Mouse (Mus musculus) cerebellum, adult 11 months (tissue): ENCODE data around the gene Brk1.

Experiments used
- DNase-seq: peaks from one replicate; pipeline ENCODE4 v3.0.0; 2022

Brk1 gene

GRCm38 (mm10) chr6:113604432-113605223, at the start of gene Brk1:
Gene Brk1 (plus strand): TSS chr6:113604772.
- DNase-seq, result peak; percentile 92

DNA sequence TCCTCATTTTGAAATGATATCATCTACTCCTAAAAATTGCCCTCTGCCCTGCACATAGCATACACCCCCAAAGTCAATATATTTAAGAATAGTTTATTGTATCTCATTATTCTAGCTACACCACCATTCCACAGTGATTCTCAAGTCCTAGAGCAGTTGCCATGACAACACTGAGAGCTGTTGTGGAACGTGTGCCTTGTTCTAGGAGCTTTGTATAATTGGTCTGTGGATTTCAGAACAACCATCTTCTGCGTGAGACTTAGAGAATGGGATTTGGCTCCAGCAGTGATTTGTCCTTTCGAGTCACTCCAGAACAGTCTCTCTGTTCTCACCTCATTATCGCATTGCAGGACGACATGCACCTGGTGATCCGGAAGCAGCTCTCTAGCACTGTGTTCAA, 44.8 kb upstream of the Brk1 start:
- DNase-seq, result no peak

DNA sequence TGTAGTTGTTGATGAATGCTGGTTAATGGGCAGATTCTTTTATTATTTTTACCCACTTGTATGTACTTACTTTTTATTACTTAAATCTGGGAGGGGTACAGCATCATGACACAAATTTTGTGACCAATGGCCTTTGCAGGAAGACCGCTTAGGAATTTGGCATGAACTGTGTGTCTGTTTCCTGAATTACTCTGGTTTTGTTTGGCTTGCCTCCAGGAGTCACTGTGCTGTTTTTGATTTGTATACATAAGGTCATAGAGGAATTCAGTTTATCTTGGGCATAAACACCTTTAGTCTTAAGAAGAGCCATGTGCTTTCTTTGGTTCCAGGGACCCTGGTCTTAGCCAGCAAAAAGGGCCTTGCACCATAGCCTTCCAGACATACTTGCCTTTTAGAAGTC, 40.0 kb upstream of the Brk1 start:
- no peak for DNase-seq

GRCm38 (mm10) chr6:113576044-113576443, 28.5 kb upstream of the Brk1 start:
- no peak for DNase-seq

- DNase-seq, result no peak
These were observed 25.3 kb upstream of the Brk1 start for GRCm38 (mm10) chr6:113579306-113579705.

DNA sequence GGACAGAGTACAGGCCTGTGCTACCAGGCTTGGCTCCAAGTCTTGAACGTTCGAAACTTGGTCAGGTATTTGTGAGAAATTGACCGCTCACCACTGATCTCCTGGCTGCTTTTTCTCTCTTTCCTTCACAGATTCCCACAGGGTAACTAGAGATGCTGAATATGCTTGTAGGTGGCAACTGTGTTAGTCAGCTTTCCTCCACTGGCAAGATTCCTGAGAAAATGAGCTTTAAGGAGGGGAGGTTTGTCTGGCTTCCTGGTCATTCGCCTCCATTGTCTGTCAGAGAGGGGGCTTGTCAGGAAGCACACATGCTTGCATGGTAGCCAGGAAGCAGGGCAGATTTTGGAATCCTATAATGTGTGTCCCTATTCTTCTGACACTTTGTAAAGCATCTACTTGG, 21.5 kb upstream of the Brk1 start:
- DNase-seq, result no peak

GRCm38 (mm10) chr6:113585065-113585464, 19.5 kb upstream of the Brk1 start:
- DNase-seq, result no peak

DNA sequence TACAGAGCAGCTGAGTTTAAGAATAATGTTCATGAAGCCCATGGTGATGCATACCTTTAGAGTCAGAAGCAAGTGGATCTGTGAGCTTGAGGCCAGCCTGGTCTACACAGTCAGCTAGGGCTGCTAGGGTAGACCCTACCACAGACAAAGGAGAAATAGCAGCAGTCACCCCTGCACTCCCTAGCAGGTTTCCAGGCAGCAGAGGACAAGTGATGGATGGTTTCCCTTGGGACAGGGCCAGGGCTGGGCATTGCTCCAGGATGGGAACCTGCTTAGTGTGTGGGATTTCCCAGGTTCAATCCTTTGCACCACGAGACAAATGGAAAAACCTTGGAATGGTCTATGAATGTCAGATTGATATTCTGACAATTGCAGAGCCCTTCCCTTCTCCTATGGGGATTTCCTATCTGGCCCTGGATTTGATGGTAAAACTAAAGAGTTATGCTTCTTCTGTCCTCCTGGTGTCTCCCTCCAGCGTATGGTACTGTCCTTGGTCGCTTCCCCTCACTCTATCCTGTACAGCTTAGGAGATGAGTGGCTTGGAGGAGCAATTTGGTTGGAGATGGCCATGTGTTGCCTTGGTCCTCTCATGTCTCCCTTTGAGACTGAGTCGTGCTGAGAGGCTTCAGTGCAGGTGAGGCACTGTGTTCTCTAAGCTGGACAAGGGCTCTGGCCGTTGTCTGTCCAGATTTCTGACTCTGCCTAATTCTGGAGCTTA, 17.9 kb upstream of the Brk1 start:
- DNase-seq, result no peak

- DNase-seq, result no peak
These were observed 11.9 kb upstream of the Brk1 start for GRCm38 (mm10) chr6:113592637-113593036.

- DNase-seq, result no peak
These were observed 6.6 kb upstream of the Brk1 start for GRCm38 (mm10) chr6:113597945-113598344.

GRCm38 (mm10) chr6:113599833-113600232, 4.7 kb upstream of the Brk1 start:
- no peak for DNase-seq

GRCm38 (mm10) chr6:113600543-113601139, 3.9 kb upstream of the Brk1 start, which contains the start of gene Fancd2os:
Gene Fancd2os (minus strand): TSS chr6:113600715.
- DNase-seq, result no peak

DNA sequence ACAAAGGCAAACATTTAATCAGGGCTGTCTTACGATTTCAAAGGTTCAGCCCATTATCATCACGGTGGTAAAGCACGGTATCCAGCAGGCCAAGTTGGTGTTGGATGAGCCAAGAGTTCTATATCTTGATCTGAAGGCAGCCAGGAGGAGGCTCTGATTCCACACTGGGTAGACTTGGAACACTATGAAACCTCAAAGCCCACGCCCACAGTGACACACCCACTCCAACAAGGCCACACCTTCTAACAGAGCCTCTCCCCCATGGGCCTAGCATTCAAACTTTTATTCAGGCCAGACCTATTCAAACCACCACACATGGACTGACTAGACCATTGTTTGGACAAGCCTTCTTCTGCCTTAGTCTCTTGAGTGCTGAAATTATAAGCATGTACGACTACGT, 1.8 kb upstream of the Brk1 start:
- no peak for DNase-seq

DNA sequence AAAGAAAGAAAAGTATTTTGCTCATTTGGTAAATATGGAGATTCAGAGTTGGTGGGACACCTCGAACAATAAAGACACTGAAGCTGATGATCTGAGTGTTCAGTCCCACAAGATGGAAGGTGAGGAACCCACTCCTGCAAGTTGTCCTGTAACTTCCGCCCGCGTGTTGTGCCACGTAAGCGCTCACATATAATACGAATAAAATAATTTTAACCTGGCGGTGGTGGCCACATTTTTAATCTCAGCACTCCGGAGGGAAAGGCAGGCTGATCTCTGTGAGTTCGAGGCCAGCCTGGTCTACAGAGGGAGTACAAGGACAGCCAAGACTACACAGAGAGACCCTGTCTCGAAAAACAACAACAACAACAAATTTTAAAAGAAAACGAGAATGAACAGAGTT, 579 bp upstream of the Brk1 start:
- no peak for DNase-seq

DNA sequence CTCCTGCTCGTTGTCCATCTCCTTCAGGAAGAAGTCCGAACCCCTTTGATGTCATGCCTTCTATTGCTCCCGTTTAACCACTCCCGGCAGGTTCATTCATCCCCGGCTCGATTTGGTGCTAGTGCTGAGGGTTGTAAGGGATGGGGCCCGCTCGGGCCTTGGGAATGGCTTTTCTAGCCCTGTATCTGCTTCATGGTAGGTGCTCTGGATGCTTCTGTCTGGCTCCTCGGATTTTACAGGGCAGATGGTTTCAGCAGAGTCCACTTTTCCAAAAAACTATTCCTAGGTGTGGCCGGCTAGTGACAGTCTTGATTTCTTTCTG, 613 bp downstream of the Brk1 start:
- DNase-seq, result no peak

DNA sequence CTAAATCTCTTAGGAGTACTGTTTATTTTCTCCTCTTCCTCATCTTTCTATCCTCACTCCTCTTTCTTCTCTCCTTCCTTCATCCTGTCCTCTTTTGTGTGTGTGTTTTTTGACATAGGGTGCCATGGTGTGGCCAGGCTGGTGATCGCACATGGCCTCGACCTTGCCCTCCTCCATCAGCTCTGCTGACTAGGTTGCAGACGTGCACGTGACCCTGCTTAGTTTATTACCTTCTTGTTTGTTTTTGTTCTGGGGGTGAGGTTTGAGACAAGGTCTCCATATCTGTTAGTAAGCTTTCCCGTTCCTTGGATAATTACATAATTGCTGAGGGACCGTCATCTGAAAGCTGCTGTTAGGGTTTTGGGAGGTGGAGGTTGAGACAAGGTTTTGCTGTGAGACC, 4.3 kb downstream of the Brk1 start:
- no peak for DNase-seq

GRCm38 (mm10) chr6:113609293-113609692, 4.7 kb downstream of the Brk1 start:
- no peak for DNase-seq

DNA sequence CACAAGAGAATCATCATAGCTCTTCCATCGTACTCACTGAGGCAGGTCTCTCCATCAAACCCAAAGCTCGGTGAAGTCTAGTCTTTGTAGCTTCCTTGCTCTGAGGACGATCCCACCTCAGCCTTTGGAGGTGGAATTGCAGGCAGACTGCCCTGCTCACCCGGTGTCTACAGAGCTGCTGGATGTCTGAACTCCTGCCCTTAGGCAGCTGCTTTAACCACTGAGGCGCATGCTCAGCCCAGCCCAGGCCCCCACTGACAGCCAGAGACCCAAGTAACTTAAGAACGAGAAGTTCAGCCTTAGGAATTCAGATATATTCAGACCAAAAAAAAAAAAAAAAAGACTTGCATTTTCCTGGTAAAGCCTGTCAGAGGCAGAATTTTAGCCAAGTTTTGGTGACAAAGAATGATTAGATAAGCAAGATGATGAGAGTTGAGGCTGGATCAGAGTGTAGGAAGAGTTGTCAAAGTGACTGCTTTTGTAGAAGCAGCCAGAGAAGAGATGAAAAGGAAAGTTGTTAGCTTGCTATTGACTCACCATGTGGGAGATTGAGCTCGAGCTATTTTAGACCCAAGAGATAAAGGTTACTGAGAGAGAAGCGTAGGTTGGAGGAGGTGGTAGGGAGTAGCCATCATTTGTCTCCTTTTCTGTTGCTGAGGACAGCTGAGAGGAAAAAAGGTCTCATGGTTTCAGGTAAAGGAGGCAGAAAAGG, 7.8 kb downstream of the Brk1 start:
- DNase-seq, result no peak

GRCm38 (mm10) chr6:113614152-113614551, 9.6 kb downstream of the Brk1 start:
- no peak for DNase-seq

- DNase-seq, result no peak
These were observed 10.4 kb downstream of the Brk1 start for GRCm38 (mm10) chr6:113614997-113615396.

DNA sequence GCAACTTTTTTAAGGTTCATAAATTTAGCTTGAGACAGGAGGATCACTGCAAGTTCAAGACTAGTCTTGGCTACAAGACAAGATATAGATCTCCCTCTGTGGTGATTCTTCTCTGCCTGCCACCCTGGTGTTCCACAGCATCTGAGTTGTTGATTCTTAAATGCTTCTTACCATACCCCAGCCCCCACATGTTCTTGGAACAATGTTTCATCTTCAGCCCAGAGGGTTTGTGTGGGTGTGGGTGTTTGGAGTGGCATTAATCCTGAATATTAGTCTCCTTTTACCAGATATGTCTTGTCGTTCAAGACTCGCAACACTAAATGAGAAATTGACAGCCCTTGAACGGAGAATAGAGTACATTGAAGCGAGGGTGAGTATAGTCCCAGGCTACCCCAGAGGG, 10.9 kb downstream of the Brk1 start:
- DNase-seq, result no peak

GRCm38 (mm10) chr6:113623386-113623785, 18.8 kb downstream of the Brk1 start:
- peak; percentile 17 for DNase-seq

DNA sequence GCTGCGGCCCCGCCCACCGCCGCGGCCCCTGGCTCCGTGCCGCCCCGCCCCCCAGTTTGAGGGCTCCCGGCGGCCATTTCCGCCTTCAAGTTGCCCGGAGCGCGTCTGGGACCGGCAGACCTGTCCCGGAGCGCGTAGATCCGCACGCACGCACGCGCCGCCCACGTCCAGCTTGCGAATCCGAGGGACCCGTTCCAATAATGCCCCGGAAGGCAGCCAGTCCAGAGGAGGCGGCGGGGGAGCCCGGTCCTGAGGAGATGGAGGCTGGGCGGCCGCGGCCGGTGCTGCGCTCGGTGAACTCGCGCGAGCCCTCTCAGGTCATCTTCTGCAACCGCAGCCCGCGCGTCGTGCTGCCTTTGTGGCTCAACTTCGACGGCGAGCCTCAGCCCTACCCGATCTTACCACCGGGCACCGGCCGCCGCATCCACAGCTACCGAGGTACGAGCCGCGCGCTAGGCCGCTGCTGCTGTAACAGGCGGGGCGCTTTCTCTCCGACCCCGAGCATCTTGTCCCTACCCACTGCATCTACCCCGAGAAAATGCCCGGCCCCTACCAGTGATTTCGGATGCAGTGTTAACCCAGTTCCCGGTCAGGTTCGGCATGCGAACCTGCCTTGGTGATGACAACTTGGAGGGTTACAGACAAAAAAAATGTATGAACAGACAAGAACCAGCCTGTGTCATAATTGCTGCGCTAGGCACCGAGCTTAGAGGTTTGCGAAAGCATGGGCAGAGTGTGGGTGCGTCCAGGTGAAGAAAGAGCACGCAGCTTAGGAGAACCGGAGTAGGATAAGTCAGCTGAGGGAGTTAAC, 19.6 kb downstream of the Brk1 start, which contains the start of gene Vhl:
Vhl (plus strand) TSS at position 19 of the 811 bp plus-strand sequence.
- DNase-seq, result peak; percentile 81
